Mouse (Mus musculus): ENCODE measurements around the gene Prpf6. TPM values are rescaled to one million over a fixed set of nuclear protein-coding genes. Genes with fewer than 3 reads are reported as not detected.

Gene Prpf6
- polyA plus RNA-seq, 1 experiment from 2014 or later: 40.1 TPM

DNA sequence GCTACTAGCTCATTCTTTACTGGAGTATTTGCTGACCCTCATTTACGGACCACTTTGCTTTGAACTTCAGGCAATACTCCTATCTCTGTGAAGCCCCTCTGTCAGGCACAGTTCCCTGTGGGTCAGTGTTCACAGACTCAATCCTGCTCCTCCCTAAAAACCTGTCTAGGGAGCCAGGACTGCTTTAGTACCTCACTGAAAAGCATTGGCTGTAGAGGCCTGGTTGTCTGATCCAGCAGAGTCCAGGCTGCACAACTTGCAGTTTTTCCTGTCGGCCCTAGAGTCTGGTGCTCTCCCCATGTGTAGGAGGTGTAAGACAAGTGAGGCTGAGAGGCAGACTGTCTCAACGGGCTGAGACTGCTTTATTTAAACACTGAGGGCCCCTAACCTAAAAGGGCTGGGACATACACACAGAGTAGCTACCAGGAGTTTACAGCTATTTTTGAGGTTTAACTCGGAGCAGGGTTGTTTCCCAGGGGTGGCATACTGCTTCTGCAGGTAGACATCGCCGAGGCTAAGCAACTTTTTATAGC, 8.6 kb downstream of the Prpf6 start:
- Histone ChIP-seq H3K4me1 (peaks cover 35% of the 10 kb centered on the region), H3K36me3 (no peaks in the 10 kb centered on the region), H3K4me2 (peak overlapping the region; percentile 88), H3K9ac (peak overlapping the region; percentile 89), H3K4me3 (peak overlapping the region; percentile 71), H3K27me3 (replicated peaks) (peaks cover 4% of the 10 kb centered on the region; the same call in 1 of the 2 replicates), H3K9me3 (no peaks in the 10 kb centered on the region), H3K27ac (replicated peaks) (peak overlapping the region; percentile 60; the same call in 1 of the 2 replicates)
- ATAC-seq (ENCODE audit: extremely low read depth, insufficient number of reproducible peaks, low FRiP score, low TSS enrichment): no peak
- 63% methylated on average over 6 of the region's 6 CpGs for WGBS

DNA sequence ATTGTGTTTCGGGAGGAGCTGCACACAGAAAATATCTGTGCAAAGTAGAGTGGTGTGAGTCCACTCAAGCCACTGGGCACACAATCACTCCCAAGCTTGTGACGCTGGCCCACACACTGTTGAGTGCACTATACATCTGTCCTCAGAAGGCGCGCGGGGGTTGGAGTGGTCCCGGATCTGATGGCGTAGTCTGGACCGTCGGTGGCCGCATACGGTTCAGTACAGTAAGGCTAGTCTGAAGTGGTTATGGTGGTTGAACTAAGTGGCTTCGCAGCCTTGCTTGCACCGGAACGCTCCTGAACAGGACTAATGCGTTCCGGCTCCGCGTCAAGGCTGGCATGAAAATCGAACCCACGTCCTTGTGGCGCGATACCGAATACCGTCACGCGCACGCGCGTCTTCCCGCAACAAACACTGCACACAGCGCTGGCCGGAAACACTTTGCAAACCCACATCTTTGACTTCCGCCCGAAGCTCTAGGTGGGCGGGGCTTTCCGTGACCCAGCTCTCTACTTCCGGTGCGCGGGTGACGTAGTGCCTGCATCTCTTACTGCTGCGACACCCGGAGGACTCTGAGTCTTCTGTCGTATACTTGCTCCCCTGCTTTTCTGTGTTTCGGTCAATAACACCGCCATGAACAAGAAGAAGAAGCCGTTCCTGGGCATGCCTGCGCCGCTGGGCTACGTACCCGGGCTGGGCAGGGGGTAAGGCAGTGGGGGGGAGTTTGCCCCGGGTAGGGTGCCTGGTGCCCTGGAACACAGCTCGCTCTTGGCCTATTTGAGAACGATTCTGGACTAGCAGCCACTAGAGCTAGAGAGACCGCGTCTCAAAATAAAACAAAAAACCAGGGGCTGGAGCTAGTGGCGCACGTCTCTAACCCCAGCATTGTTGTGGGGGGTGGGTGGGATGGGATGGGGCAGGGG, 9.4 kb downstream of the Prpf6 start:
- Histone ChIP-seq H3K9me3 (no peaks in the 10 kb centered on the region), H3K36me3 (peaks cover 3% of the 10 kb centered on the region; the same call in 1 of the 2 replicates), H3K27ac (replicated peaks) (peak overlapping the region; percentile 70), H3K9ac (peak overlapping the region; percentile 89), H3K4me1 (peaks cover 35% of the 10 kb centered on the region), H3K4me2 (peak overlapping the region; percentile 88), H3K27me3 (replicated peaks) (peaks cover 4% of the 10 kb centered on the region; the same call in 1 of the 2 replicates), H3K4me3 (peak overlapping the region; percentile 71)
- WGBS: under 1% methylated on average over 57 of the region's 57 CpGs
- peak; percentile 89 for ATAC-seq (ENCODE audit: extremely low read depth, insufficient number of reproducible peaks, low FRiP score, low TSS enrichment)

DNA sequence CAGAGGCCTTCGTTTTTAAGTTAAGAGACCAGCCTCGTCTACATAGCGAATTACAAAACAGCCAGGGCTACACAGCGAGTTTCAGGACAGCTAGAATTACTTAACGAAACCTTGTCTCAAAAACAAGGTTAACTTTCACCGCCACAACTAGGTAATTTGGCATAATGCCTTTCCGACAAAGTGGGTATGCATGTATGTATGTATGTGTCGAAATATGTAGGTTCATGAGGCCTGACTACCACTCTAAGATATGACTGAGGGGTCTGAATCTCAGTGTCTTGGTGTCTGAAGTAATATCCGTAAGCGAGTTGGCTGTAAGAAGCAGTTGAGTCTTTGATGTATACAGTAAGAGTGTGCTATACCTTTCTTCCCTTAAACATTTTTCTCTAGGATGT, 10.1 kb downstream of the Prpf6 start:
- Histone ChIP-seq H3K27me3 (replicated peaks) (peaks cover 4% of the 10 kb centered on the region; the same call in 1 of the 2 replicates), H3K4me1 (peaks cover 35% of the 10 kb centered on the region), H3K36me3 (peaks cover 3% of the 10 kb centered on the region; the same call in 1 of the 2 replicates), H3K9ac (peak overlapping the region; percentile 89), H3K4me3 (peak overlapping the region; percentile 71), H3K9me3 (no peaks in the 10 kb centered on the region), H3K27ac (replicated peaks) (peak overlapping the region; percentile 70), H3K4me2 (peak overlapping the region; percentile 88)
- ATAC-seq (ENCODE audit: extremely low read depth, insufficient number of reproducible peaks, low FRiP score, low TSS enrichment): no peak
- WGBS: 24% methylated on average over 10 of the region's 10 CpGs

DNA sequence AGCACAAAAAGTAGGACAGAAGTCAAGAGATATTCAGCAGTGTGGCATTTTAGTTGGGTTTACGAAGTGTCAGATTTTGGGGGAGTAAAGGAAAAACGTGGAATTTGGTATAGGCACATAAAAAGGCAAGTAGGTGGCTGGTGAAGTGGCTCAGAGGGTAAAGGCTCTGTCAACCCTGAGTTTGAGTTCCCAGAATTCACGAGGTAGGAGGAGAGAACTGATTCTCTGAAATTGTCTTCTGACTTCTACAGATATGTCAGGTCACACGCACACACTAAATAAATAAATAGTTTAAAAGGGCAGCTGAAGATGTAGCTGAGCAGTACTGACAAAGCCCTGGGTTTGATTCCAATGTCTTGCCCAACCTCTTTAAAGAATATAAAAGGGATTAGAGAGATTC, 10.7 kb downstream of the Prpf6 start:
- H3K9ac ChIP-seq: peak overlapping the region; percentile 89; the same call in 1 of the 2 replicates
- no peak overlapping the region for H3K27ac ChIP-seq (replicated peaks)
- no peaks in the 10 kb centered on the region for H3K9me3 ChIP-seq
- WGBS: 64% methylated on average over 4 of the region's 4 CpGs
- peaks cover 4% of the 10 kb centered on the region; the same call in 1 of the 2 replicates for H3K36me3 ChIP-seq
- H3K27me3 ChIP-seq (replicated peaks): peaks cover 4% of the 10 kb centered on the region; the same call in 1 of the 2 replicates
- no peak for ATAC-seq (ENCODE audit: extremely low read depth, insufficient number of reproducible peaks, low FRiP score, low TSS enrichment)
- peaks cover 35% of the 10 kb centered on the region for H3K4me1 ChIP-seq
- H3K4me3 ChIP-seq: peak overlapping the region; percentile 71
- peak overlapping the region; percentile 88 for H3K4me2 ChIP-seq

DNA sequence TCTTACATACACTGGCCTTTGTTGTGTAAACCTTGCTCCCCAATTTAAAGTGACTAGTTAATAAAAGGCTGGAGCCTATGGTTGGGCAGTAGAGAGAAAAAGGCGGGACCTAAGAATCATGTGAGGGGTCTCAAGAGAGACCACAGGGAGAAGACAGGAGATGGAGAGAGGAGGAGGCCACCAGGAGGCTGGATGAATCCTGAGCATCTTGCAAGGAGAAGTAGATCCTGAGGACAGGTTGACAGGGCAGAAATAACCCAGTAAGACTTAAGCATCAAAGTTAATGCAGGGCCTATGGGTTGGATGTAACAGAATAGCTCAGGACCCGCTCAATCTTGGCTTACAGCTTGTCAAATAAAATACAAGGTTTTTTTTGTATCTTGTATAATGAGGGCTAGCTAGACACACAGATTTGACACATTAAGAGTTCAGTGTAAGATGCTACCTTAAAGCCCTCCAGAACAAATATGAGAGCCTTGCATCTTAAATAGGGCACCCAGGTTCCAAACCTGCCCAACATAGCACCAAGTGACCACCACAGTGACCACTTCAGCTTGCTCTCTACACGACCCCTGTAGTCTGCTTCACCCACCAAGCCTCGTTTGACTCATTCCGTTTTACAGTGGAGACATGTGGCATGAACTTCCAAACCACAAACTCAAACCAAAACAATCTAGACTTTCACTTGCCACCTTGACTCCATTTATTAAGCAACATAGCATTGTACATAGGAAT, 27.3 kb downstream of the Prpf6 start:
- Histone ChIP-seq H3K9ac (no peak overlapping the region), H3K4me2 (no peak overlapping the region), H3K36me3 (peaks cover 78% of the 10 kb centered on the region), H3K27me3 (replicated peaks) (no peaks in the 10 kb centered on the region), H3K27ac (replicated peaks) (no peak overlapping the region), H3K4me1 (no peaks in the 10 kb centered on the region), H3K4me3 (no peak overlapping the region), H3K9me3 (no peaks in the 10 kb centered on the region)
- 81% methylated on average over 5 of the region's 5 CpGs for WGBS
- ATAC-seq (ENCODE audit: extremely low read depth, insufficient number of reproducible peaks, low FRiP score, low TSS enrichment): no peak

DNA sequence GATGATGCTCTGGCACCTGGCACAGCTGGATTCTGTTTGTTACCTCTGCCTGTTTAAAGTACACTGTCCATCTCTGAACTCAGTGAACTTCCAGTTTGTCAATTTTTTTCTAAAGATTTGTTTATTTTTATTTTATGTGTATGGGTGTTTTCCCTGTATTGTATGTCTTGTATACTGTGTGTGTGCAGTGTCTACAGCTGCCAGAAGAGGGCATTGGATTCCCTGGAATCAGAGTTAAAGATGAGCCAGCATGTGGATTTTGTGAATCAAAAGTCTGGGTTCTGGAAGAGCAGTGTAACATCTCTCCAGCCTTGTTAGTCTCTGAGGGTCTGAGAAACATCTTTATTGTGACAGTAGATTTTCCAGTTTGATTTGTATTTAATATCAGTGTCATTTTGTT, 31.7 kb downstream of the Prpf6 start:
- H3K36me3 ChIP-seq: peaks cover 82% of the 10 kb centered on the region
- no peak for ATAC-seq (ENCODE audit: extremely low read depth, insufficient number of reproducible peaks, low FRiP score, low TSS enrichment)
- no peak overlapping the region for H3K4me3 ChIP-seq
- H3K27ac ChIP-seq (replicated peaks): no peak overlapping the region
- H3K9me3 ChIP-seq: no peaks in the 10 kb centered on the region
- H3K4me1 ChIP-seq: no peaks in the 10 kb centered on the region
- H3K9ac ChIP-seq: no peak overlapping the region
- no peak overlapping the region for H3K4me2 ChIP-seq
- no peaks in the 10 kb centered on the region for H3K27me3 ChIP-seq (replicated peaks)

DNA sequence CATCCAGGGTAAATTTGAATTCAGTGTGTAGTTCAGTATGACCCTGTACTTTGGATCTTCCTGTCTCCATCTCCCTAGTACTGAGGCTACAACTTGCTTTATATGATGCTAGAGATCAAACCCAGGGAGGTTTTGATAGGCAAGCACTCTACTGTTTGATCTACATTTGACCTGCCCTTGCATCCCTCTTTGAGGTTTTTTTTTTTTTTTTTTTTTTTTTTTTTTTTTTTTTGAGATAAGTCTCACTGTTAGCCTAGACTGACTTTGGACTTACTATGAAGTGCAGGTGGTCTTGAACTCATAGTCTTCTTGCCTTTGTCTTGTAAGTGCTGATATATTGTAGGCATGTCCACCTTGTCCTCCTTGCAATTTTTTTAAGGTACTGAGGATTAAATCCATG, 36.8 kb downstream of the Prpf6 start:
- Histone ChIP-seq H3K27me3 (replicated peaks) (no peaks in the 10 kb centered on the region), H3K4me1 (no peaks in the 10 kb centered on the region), H3K4me3 (no peak overlapping the region), H3K9ac (no peak overlapping the region), H3K36me3 (peaks cover 76% of the 10 kb centered on the region), H3K9me3 (no peaks in the 10 kb centered on the region), H3K4me2 (no peak overlapping the region), H3K27ac (replicated peaks) (no peak overlapping the region)
- no peak for ATAC-seq (ENCODE audit: extremely low read depth, insufficient number of reproducible peaks, low FRiP score, low TSS enrichment)

DNA sequence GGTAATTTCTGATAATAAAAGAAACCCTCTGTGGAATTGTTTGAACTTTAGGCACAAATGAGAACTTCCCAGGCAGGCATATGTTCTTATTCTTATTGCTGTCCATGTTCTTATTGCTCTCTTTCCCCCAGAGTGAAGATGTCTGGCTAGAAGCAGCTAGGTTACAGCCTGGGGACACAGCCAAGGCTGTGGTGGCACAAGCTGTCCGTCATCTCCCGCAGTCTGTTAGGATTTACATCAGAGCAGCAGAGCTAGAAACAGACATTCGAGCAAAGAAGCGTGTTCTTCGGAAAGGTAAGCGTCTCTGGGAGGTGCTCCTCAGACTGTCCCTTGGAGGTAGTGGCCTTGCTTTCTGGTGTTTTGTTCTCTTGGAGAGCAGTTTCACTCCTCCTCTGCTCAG, 41.0 kb downstream of the Prpf6 start:
- Histone ChIP-seq H3K27me3 (replicated peaks) (no peaks in the 10 kb centered on the region), H3K9me3 (no peaks in the 10 kb centered on the region), H3K9ac (no peak overlapping the region), H3K27ac (replicated peaks) (no peak overlapping the region), H3K4me3 (no peak overlapping the region), H3K4me2 (no peak overlapping the region), H3K4me1 (no peaks in the 10 kb centered on the region), H3K36me3 (peaks cover 81% of the 10 kb centered on the region)
- WGBS: 94% methylated on average over 6 of the region's 6 CpGs
- no peak for ATAC-seq (ENCODE audit: extremely low read depth, insufficient number of reproducible peaks, low FRiP score, low TSS enrichment)

DNA sequence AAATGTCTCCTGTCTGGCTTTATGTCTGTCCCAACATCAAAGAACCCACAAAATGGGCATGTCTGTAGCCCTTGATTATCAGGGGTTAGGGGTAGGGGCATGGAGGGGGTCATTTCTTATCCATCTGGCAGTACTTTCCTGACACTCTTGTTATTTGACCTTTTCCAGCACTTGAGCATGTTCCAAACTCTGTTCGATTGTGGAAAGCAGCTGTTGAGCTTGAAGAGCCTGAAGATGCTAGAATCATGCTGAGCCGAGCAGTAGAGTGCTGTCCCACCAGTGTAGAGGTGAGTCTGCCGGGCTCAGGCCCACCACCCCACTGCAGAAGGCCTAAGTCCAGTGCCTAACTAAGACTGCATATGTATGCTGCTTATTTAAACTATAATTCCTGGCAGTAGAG, 44.2 kb downstream of the Prpf6 start:
- ATAC-seq (ENCODE audit: extremely low read depth, insufficient number of reproducible peaks, low FRiP score, low TSS enrichment): no peak
- WGBS: 83% methylated on average over 3 of the region's 3 CpGs

DNA sequence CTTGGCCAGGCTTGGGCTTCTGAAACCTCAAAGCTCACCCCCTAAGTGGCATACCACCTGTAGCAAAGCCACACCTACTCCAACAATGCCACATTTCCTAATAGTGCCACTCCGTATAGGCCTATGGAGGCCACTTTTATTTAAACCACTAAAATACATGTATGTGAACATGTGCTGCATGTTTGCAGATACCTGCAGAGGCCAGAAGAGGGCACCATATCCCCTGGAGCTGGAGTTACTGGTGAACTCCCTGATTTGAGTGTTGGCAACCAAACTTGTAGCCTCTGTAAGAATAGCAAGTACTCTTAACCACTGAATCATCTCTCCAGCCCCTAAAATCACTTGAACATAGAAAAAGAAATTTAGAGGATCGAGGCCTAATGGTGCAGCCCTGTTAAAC, 52.7 kb downstream of the Prpf6 start:
- Histone ChIP-seq H3K4me3 (no peak overlapping the region), H3K27me3 (replicated peaks) (no peaks in the 10 kb centered on the region), H3K9me3 (no peaks in the 10 kb centered on the region), H3K27ac (replicated peaks) (no peak overlapping the region), H3K4me1 (no peaks in the 10 kb centered on the region), H3K9ac (no peak overlapping the region), H3K4me2 (no peak overlapping the region), H3K36me3 (peaks cover 98% of the 10 kb centered on the region)
- 92% methylated on average over 2 of the region's 2 CpGs for WGBS
- no peak for ATAC-seq (ENCODE audit: extremely low read depth, insufficient number of reproducible peaks, low FRiP score, low TSS enrichment)

More for the DNA sequence above, 44.2 kb downstream of the Prpf6 start:
- Histone ChIP-seq H3K9ac (no peak overlapping the region), H3K4me3 (no peak overlapping the region), H3K27me3 (replicated peaks) (no peaks in the 10 kb centered on the region), H3K36me3 (peaks cover 89% of the 10 kb centered on the region), H3K4me1 (no peaks in the 10 kb centered on the region), H3K27ac (replicated peaks) (no peak overlapping the region), H3K4me2 (no peak overlapping the region), H3K9me3 (no peaks in the 10 kb centered on the region)

DNA sequence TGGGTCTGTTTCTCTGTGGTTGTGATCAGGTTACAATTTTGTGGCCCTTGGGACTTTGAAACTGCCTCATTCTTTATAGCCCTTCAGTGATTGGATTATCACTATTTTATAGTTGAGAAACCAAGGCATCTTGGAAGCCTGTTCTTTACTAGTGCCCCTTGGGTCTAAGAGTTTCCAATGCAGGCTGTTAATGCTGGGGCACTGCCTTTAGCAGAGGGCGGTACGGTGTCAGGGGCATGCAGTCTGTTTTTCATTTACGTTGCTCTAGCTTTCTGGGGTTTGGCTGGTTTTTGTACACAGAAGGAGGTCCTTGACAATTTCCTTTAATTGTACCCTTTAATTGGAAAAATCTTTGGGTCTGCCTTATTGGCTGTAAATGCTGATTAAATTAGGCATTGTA, 54.0 kb downstream of the Prpf6 start:
- no peaks in the 10 kb centered on the region for H3K9me3 ChIP-seq
- peaks cover 98% of the 10 kb centered on the region for H3K36me3 ChIP-seq
- H3K27ac ChIP-seq (replicated peaks): no peak overlapping the region
- 87% methylated on average over 3 of the region's 3 CpGs for WGBS
- H3K4me1 ChIP-seq: no peaks in the 10 kb centered on the region
- H3K4me3 ChIP-seq: no peak overlapping the region
- ATAC-seq (ENCODE audit: extremely low read depth, insufficient number of reproducible peaks, low FRiP score, low TSS enrichment): no peak
- no peaks in the 10 kb centered on the region for H3K27me3 ChIP-seq (replicated peaks)
- H3K9ac ChIP-seq: no peak overlapping the region
- no peak overlapping the region for H3K4me2 ChIP-seq
